Mouse (Mus musculus) embryo, embryonic 10 days (tissue): ENCODE data around the gene Espn.

ENCODE experiments used
- DNase-seq: peaks from one replicate; pipeline ENCODE4 v3.0.0-alpha.2; 2015; ENCODE audit warnings: low spot score

Espn gene

DNA sequence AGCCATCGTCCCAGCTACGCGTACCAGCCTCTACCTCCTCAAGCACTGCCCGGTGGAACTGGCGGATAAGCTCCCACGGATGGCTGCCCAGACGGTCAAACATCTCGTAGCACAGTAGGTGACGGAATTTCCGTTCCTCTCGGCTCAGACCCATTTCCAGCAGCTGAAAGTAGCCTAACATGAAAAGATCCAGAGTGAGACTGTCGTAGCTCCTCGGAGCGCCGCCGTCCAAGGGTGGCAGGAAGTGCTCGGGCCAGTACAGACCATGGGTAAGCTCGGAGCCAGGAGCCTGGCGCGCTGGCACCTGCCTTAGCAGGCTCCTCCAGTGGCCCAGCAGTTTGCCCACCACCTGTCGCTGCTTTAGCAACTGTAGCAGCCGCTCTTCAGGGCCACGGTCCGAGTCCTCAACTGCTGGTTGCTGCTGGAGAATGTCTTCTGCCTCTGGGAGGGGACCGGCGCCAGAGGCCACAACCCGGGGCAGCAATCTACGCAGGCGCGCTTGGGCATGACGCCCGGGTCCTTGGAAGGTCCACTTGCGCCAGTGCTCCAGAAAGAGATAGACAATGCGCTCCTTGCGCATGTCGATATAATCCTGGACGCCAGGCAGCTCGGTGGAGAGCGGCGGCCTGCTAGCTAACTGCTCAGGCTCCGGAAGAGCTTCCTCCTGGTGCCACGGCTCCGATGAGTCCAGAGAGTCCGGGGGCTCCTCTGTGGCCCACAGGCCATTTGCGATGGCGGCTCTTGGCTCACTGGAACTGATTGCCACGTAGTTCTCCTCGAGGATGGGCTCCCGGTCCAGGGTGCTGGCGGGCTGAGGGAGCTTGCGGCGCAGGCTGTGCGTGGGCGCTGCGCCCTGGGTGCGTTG is 26.8 kb downstream of the Espn start:
- no peak for DNase-seq

DNA sequence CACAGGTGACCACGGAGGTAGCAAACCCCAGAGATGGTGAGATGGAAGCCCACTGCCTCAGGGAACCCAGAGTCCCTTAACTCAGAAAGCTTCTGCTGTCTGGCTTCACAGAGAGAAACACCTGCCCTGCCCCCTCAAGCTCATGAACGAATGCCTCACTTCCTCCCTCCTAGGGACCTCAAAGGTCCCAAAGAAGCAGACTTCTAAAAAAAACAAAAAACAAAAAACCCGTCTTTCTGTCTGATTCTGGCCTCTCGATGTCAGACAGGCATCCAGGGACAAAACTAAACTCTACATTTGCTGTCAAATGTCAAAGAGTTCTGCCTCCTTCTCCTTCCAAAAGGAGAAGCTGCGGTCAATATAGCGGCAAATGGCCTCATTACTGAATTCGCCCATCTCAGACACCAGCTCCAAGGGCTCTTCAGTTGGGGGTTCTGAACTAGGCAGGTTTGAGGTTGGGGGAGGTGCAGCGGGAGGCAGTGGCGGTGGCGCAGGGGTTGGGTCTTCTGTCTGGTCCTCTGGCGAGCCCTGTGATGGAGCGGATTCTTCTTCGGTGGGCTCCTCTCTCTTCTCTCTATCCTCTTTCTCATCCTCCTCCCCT is 27.7 kb downstream of the Espn start:
- no peak for DNase-seq

DNA sequence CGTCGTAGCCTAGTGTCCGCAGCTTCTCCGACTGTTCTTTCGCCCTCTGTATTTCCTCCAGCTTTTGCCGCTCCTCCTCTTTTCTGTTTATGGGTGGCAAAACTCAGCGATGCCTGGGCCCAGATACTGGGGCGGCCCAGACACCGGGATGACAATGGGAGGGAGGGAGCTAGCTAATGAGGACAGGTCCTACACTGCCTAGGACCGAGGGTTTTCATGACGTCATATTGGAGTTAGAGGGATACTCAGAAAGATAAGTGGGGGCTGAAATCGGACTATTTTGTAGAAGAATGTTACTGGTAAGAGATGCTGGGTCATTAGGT is 31.0 kb downstream of the Espn start:
- no peak for DNase-seq

DNA sequence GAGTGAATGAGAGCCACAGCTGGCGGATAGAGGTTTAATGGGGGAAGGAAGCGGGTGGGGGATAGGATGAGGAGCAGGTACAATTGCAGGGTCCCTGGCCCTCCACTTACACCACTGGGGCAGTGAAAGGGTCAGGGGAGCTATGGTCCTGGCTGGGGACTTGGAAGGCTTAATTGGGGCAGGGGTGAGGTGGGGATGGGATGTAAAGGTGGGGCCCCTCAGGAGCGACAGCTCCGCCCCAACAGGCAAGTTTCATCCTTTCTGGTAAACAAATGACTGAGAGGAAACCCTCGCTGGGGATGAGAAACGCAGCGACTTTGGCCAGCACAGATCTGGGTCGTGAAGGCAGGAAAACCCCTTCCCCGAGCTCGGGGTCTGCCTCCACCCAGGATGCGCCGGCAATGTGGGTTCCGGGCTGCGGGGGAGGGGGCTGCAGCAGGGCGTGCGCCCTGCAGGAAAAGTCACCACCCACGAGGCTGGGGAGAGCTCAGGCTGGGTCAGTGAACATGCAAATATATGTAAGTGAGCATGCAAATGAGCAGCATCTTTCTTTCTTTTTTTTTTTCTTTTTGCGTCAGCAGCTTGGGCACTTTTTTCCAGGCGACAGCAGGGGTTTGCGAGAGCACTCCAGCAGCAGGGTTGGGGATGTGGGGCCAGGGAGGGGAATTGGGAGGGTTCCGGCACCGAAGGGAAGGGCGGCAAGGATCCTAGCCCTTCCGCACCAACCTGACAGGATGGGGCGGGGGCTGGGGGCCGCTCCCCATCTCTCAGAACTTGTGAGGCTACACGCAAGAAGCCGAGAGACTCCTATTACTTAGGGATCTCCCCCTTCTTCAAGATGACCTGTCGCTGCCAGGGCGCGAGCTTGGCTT is 31.6 kb downstream of the Espn start:
- DNase-seq: peak; percentile 45

DNA sequence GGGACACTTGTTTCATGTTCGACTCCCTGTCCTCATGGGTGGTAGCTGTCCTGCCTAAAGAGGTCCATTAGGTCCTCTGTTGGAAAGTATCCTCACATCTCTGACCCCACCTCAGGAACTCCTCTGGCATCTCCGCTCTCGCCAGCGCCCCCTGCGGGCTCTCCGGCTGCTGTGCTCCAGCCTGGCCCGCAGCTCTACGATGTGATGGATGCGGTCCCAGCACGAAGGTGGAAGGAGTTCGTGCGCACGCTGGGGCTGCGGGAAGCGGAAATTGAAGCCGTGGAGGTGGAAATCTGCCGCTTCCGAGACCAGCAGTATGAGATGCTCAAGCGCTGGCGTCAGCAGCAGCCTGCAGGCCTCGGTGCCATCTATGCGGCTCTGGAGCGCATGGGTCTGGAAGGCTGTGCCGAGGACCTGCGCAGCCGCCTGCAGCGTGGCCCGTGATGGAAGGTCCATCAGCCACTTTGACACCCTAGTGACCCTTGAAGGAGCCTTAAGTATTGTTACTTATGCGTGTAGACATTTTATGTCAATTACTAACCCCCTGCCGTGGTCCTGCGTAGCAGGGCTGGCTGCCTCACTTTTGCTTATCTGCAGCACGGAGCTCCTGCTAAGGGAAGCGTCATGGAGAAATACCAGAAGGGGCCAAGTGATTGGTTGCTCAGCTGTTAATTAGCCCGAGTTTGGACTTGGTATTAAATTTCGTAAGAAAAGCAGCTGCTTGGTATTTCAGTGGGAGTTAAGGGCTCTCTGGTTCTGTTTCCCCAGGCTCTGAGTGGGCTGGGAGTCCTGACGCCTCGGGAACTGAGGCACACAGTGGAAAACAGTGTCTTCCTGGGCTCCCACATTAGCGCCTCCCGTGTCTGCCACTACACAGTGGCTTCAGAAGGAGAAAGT is 32.5 kb downstream of the Espn start:
- DNase-seq: peak; percentile 70

DNA sequence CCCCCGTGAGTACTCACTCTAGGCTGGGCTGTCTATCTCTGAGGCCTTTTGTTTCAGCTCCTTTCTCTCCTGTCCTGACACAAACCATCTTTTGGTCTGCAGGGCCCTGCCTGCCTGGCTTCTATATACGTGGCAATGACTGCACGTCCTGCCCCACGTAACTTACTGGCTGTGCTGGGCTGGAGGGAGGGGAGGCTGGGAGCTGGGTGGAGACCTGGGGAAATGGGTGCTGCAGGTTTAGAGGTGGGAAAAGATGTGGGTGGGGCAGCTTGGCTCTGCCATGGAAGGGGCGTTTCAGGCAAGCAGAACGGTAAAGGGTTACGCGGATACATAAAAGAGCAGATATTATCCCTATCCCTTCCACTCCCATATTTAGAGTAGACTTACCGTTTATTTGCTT is 34.6 kb downstream of the Espn start:
- DNase-seq: no peak

DNA sequence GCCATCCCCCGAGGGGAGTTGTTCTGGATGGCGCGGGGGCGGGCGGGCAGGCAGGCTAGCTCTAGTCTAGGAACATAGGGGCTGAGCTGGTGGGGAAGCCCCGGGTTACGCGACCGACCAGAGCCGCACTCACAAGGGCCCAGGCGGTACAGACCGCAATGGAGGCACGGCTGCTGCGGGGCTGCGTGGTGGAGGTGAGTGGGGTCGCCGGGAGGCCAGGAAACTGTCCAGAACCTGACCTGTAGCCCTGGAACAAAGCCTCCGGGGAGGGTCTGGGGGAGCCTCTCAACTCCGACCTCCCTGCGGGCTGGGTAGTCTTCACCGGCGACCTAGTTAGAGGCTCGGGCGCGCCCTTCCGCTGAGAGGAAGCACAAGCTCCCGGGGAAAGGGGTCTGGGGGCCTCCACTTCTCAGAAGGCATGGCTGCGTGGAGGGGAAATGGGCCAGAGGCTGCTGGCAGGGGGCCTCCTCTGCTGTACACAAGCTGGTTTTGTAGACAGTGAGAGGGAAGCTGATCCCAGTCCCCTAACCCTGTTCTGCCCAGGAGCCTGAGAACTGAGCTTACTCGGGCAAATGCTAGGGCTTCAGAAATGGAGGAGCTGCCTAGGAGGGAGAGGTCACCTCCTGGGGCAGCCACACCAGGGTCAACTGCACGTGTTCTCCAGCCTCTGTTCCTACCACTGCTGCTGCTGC is 36.1 kb downstream of the Espn start, which contains the start of gene Tnfrsf25:
Gene Tnfrsf25, plus strand, starts transcription at position 14 of the 692 bp plus-strand sequence.
- peak; percentile 41 for DNase-seq

DNA sequence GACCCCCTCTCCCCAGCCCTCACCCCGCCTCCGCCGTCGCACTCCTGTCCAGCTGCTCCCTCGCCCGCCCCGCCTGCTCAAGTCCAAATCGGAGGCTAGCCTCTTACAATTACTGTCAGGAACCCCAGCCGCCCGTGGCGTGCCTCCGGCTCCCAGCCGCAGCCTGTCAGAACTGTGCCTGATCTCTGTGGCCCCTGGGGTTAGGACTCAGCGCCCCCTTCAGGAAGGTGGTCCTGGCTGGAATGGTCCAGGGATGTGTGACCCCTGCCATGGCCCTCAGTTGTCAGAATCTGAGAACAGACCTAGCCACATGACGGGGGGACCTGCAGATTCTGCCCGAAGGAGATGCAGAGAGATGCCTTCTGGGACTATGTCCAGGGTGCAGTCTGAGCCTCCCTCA is 38.1 kb downstream of the Espn start:
- DNase-seq: no peak

DNA sequence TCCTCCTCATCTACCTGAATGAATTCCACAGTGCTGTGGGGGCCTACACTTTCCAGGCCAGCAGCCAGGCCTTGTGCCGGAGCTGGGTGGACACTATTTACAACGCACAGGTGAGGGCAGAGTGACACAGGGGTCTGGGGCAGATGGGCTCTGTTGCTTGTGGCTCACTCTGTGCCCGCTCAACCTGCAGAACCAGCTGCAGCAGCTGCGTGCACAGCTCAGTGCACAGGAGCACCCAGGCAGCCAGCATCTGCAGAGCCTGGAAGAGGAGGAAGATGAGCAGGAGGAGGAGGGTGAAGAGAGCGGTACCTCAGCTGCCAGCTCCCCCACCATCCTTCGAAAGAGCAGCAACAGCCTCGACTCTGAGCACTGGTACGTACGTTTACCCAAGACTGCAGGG is 39.8 kb downstream of the Espn start:
- DNase-seq: no peak

DNA sequence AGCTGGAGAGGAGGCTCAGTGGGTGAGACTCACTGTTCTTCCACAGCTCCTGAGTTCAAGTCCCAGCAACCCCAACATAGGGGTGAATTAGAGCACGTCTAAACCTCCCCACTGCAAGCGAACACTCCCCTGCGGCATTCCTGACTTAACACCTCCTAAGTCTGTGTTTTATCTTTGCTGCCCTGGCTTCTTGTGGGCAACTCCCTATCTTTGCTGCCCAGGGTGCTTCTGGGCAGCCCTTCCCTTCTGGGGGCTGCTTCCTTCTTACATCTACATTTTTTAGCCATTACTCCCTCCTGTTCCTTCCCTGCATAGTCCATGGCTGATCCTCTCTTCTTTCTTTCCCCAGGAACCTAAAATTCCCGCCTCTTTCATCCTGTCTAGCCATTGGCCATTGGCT is 41.5 kb downstream of the Espn start:
- no peak for DNase-seq

DNA sequence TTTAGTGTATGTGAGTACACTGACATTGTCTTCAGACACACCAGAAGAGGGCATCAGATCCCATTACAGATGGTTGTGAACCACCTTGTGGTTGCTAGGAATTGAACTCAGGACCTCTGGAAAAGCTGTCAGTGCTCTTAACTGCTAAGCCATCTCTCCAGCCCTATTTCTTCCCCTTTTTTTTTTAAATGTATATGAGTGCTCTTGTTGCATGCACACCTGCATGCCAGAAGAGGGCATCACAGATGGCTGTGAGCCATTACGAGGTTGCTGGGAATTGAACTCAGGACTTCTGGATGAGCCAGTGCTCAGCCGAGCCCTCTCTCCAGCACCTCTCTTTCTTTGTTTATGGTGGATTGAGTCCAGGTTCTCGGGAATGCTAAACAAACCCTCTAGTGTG is 42.7 kb downstream of the Espn start:
- DNase-seq: no peak

DNA sequence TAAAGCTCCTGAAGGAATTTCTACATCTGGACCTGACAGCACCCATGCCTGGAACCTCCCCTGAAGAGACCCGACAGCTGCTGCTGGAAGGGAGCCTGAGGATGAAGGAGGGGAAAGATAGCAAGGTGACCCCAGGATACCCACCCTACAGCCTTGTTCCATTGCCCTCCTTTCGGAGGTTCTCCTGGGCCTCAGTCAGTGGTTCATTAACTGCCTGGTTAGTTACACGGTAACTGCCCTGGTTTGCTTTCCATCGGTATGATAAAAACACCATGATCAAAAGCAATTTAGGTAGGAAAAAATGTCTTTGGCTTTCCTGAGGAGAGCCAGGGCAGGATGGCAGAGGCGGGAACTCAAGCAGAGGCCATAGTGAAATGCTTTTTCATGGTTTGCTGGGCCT is 43.5 kb downstream of the Espn start:
- DNase-seq: no peak

DNA sequence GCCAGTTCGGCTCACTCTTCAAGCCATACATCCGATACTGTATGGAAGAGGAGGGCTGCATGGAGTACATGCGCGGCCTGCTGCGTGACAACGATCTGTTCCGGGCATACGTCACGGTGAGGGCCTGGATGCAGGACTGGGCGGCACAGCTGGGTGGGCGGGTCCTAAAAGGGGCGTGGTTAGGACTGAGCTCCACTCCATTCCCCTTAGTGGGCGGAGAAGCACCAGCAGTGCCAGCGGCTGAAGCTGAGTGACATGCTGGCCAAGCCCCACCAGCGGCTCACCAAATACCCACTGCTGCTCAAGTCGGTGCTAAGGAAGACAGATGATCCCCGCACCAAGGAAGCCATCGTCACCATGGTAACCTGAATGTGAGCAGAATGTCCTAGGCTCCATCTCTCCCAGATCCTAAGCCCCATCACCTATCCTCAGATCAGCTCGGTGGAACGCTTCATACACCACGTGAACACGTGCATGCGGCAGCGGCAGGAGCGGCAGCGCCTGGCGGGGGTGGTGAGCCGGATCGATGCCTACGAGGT is 44.1 kb downstream of the Espn start:
- peak; percentile 96 for DNase-seq

DNA sequence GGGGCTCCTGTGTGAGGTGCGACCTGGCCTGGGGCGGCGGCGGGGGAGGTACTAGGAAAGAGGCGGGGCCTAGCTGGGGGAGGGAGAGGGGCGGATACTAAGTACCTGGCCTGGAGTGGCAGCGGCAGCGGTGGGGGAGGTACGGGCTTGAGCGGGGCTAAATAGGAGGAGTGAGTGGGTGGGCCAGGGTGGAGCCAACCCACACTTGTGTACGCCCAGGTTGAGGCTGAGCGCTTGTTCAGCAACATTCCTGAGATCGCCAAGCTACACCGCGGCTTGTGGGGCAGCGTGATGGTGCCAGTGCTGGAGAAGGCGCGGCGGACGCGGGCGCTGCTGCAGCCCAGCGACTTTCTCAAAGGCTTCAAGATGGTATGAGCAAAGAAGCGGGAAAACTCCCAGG is 44.7 kb downstream of the Espn start:
- peak; percentile 81 for DNase-seq

DNA sequence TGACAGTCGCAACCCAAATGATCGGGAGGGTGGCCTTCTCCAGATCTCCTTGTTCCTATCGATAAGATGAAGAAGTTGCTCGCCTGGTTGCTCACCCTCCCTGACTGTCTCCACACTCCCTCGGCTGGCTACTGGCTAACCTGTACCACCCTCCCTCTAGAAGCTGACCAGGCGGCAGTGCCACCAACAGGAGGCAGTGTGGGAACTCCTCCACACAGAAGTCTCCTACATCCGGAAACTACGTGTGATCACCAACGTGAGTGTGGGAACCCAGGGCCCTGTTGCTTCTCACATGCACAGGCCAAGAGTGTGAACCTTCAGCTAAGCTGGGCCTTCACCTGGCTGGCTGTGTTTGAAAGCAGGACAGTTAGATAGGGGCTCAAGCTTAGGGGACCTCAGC is 45.4 kb downstream of the Espn start:
- DNase-seq: peak; percentile 42

DNA sequence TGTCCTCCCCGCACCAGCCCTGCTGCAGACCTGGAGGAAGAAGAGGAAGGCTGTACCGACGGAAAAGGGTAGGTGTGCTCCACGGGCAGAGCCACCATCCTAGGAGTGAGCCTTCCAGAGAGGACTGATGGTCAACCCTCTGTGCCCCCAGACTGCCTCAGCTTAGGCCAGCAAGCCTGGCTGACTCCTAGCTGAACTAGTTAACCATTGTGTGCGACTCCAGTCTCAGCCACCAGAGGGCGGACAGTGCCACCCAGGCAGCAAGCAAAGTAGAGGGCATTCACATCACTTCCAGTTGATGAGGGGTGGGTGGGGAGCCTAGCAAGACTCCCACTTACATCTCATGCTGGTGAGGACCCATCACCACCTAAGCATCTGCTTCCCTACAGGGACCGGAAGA is 49.1 kb downstream of the Espn start:
- peak; percentile 88 for DNase-seq

DNA sequence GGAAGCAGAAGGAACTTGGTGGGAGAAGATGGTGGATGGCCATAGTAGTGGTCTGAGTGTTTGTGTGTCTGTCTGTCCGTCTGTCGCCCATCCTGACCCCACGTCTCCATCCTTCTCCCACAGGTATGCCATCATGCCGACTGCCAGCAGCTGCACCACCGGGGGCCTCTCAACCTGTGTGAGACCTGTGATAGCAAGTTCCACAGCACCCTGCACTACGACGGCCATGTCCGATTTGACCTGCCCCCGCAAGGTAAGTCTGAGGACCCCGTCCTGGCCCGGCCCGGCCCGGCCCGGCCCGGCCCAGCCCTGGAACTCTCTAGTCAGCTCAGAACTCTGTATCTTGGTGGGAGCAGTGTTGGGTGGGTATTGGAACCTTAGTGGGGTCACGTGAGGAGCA is 50.2 kb downstream of the Espn start:
- no peak for DNase-seq

DNA sequence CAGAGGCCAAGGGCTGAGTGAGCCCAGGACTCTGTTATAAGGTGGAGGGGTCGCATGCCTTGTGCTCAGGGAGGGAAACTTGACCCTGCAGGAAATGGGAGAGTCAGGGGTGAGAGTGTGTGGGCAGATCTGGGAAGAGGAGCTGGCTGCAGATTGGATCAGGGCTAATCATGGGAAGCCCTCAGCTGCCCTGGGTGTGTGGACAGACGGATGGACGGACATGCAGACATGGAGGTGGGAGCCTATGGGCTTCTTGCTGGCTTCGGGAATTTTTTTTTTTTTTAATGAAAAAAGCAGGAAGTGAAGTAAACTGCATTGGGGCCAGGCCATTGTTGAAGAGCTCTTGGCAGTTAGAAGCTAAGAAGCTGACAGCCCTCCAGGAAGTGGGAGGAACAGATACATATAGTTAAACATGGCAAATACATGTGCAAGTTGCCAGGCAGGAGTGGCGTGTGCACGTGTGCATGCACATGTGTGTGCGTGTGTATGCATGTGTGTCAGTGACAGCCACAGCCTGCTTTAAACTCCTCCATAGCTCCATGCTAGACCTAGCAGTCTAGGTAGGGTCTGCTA is 51.0 kb downstream of the Espn start:
- DNase-seq: peak; percentile 47

DNA sequence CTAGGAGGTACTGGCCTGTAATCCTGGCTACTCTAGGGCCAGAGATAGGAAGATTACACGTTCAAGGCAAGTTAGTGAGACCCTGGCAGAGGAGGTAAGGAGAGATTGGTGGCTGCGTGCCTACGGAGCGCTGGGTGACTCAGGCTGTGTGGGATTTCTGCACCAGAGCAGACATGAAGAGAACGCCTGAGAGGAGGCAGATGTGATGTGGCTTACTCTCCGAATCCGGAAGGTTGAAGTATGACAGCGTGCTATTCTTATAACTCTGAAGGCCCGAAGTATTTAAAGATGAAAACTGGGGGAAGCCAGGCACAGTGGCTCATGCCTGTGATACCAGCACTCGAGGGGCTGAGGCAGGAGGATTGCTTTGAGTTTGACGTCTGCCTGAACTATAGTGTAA is 51.6 kb downstream of the Espn start:
- no peak for DNase-seq
